Mouse (Mus musculus) lung, adult 18-20 months (tissue): Measurements from ENCODE around the gene Atp8b5.
A peak's percentile ranks its signal among the peaks of the same experiment; 100 is the strongest.

Source experiments
- DNase-seq, 2 experiments: peaks; one replicate each; pipeline ENCODE4 v3.0.0; 2022; ENCODE audit warnings: mixed read lengths in 2 of 2

Atp8b5 gene

GRCm38 (mm10) chr4:43266623-43267322 is at the start of gene Atp8b5:
Atp8b5 (plus strand) TSS chr4:43267159.
- DNase-seq = peak; percentile 84

GRCm38 (mm10) chr4:43217997-43218396 is 49.0 kb upstream of the Atp8b5 start:
- DNase-seq = no peak

- DNase-seq = no peak
These were observed 35.1 kb upstream of the Atp8b5 start for GRCm38 (mm10) chr4:43231821-43232220.

- no peak for DNase-seq
These were observed 34.0 kb upstream of the Atp8b5 start for GRCm38 (mm10) chr4:43232985-43233384.

DNA sequence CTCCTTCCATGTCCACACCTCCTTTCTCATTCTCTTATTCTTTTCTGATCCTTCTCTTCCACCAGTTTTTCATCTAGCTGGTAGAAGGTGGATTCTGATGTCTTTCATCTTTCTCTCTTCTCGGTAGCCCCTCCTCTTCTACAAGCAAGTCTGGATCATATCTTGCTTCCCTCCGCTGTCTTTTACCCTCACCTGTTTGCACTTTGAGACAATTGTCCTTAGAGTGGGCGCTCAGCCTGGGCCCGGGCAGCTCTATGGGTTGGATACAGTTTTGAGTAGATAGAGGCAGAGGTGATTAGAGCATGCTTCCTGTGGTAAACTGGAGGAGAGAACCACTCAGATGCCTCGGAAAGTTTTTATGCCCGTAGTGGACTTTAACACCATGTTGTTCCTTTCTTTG is 33.5 kb upstream of the Atp8b5 start:
- no peak for DNase-seq

DNA sequence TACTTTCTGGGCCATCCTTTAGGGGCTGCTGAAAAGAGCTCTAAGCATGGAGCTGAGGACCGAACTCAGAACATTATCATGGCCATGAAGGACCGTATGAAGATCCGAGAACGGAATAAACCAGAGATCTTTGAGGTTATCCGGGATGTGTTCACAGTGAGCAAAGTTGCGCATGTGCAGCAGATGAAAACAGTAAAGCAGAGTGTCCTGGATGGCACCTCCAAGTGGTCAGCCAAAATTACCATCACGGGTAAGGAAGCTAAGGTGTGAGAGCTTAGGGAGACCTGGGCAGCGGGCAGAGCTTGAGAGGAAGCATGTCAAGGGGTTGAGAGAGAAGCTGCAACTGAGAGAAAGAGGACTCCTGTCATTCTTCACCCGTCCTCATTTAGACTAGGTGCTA is 30.1 kb upstream of the Atp8b5 start:
- DNase-seq = no peak

DNA sequence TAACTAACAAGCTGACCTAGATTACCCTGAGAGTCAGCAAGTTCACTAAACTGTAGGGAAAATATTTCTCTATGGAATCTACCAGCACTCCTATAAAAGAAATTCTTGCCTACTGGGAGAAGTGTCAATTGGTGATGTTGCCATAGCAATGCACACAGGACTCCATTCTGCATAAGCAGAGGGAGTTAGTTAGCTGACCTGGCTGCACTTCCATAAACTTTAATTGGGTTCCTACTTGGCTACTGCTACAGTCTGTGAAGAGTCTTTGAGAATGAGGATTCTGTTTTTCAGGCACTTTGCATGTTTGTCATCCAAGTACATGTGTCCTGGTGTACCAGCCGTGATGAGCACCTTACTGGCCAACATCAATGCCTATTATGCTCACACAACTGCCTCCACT is 26.2 kb upstream of the Atp8b5 start:
- no peak for DNase-seq

- DNase-seq = no peak
These were observed 22.9 kb upstream of the Atp8b5 start for GRCm38 (mm10) chr4:43244022-43244421.

- no peak for DNase-seq
These were observed 21.2 kb upstream of the Atp8b5 start for GRCm38 (mm10) chr4:43245776-43246175.

GRCm38 (mm10) chr4:43248026-43248425 is 18.9 kb upstream of the Atp8b5 start:
- DNase-seq = no peak

DNA sequence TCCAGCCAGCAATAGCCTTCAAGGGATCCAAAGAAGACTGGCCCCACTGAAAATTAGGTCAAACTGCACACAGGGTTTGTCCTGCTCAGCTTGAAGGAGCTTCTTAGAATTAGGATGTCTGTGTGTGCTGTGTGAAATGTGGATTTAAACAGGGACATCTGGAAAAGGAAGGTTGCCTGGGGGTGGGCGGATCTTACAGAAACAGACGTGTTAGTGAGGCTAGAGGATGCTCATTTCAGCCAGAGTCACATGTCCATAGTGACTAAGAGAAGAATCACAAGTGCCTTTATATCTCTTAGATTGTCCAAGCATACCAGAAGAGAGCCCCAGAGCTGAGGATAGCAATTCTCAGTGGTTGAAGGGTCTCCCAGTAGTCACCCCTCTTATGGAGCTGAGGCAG is 18.1 kb upstream of the Atp8b5 start:
- no peak for DNase-seq

- no peak for DNase-seq
These were observed 15.7 kb upstream of the Atp8b5 start for GRCm38 (mm10) chr4:43251269-43251668.

- DNase-seq = no peak
These were observed 9.9 kb upstream of the Atp8b5 start for GRCm38 (mm10) chr4:43257040-43257439.

DNA sequence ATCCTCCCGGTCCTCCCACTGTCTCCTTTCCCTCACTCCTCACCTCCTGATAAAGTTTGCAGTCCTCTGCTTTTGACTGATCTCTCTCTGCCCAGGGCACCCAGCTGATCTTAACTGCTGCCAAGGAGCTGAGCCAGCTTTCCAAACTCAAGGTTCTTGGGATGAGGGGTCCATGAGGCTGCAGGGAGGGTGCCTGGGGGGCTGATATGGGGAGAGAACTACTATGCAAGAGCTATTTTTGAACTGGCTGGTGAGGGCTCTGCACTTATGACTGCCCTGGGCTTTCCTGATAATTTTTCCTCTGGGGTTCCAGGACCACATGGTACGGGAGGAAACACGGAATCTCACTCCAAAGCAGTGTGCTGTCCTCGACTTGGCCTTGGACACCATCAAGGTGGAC is 8.4 kb upstream of the Atp8b5 start:
- no peak for DNase-seq

GRCm38 (mm10) chr4:43259435-43259834 is 7.5 kb upstream of the Atp8b5 start:
- DNase-seq = no peak

DNA sequence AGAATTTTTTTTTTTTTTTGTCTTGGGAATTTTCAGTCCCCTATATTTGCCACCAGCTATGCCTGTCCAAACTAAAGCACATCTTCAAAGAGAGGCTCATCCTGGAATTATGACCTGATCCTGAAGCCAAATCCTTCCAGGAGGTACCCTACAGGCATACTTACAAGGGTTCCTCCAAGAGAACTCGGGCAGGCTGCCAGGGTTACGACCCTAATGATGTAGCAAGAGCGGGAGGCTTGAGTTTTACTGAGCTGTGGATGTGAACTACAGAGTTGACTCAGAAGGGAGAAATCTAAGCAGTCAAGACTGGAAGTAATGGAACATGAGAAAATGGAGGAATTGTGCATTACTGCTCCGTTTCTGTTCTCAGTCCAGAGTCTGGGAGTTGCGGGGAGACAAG is 6.9 kb upstream of the Atp8b5 start:
- DNase-seq = peak; percentile 8 to 12

DNA sequence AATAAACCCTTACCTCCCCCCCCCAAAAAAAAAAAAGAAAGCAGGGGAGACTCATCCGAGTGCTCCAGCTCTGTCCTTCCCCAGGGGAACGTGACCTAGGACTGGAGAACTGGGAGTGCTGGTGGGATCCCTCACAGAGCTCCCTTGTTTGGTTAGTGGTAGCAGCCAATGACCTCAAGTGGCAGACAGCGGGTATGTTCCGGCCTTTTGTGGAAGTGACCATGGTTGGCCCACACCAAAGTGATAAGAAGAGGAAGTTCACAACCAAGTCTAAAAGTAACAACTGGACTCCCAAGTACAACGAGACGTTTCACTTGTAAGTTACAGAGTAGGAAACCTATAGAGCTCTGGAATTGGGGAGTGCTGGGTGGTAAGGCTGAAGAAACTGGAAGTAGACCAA is 4.1 kb upstream of the Atp8b5 start:
- DNase-seq = peak; percentile 7 to 8

GRCm38 (mm10) chr4:43266146-43266545 is 813 bp upstream of the Atp8b5 start:
- DNase-seq = no peak

DNA sequence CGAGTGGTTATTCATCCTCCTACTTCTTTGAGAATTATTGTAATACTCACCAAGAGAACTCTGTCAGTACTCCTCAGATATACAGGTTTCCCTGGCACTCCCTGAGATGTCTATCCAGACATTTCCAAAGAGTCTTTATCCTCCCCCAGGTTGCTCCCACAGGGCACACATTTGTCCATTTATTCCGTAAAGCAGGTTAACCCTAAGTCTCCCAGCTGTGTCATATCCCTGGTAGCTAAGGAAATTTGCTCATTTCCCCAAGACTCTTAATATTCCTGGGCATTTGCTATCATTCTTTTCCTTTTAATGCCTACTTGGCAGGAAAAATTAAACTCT is 332 bp downstream of the Atp8b5 start:
- no peak for DNase-seq

DNA sequence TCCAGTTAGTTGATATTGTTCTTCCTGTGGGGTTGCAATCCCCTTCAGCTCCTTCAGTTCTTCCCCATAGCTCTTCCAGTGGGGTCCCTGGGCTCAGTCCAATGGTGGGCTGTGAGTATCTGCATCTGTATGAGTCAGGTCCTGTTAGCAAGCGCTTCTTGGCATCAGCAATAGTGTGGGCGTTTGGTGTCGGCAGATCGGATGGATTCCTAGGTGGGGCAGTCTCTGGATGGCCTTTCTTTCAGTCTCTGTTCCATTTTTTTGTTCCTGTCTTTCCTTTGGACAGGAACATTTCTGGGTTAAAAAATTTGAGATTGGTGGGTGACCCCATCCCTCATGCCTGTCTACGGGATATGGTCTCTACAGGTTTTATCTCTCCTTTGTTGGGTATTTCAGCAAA is 18.5 kb downstream of the Atp8b5 start:
- peak in 1 of 2 experiments; percentile 6 for DNase-seq

DNA sequence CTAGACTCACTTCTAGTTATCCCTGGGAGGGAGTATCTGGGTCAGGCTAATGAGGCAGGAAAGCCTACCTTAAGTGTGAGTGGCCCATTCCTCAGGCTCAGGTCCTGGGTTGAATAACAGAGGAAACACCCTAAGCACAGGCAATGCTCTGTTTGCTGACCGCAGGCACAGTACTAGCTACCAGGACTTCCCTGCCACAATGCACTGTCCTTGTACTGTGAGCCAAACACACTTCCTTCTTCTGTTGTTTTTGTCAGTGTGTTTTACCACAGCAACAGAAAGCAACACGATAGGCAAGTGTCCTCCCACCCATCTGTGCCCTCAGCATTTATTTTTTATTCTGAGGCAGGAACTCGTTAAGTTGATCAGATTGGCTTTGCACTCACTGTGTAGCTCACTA is 20.3 kb downstream of the Atp8b5 start:
- DNase-seq = no peak

DNA sequence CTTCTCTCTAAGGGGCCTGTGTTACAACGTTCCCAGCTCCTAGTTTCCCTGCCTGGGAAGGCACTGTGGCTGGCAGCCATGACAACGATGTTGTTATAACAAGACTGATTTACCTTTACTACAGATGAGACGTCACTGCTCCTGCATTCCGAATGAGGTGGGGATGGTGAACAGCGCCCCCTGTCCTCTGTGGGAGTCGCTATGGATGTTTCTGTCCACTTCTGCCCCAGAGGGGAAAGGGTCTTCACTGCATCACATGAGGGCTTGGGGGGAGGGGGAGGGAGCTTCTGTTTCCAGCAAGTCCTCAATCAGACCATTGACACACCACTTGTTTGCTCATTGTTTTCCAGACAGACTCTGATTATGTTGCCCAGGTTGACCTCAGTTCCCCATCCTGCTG is 27.0 kb downstream of the Atp8b5 start:
- DNase-seq = peak in 1 of 2 experiments; percentile 6

- DNase-seq = no peak
These were observed 42.9 kb downstream of the Atp8b5 start for GRCm38 (mm10) chr4:43309696-43310338.

- DNase-seq = no peak
These were observed 54.6 kb downstream of the Atp8b5 start for GRCm38 (mm10) chr4:43321536-43321935.

GRCm38 (mm10) chr4:43322336-43322735 is 55.4 kb downstream of the Atp8b5 start:
- no peak for DNase-seq
